Mouse (Mus musculus) brain, embryonic 14.5 days (tissue): Measurements from ENCODE around the gene Rb1.

Experiments
- CTCF ChIP-seq: fragments of 200-500 bp; IDR thresholded peaks from 2 replicates; pipeline ENCODE4 v1.5.1; 2012; ENCODE audit warnings: inconsistent platforms, mild to moderate bottlenecking, moderate library complexity, borderline replicate concordance; ENCODE audit not compliant: insufficient read depth, insufficient read length; ENCODE audit errors: extremely low read depth
- POLR2A ChIP-seq: fragments of 200-500 bp; IDR thresholded peaks from 2 replicates; pipeline ENCODE4 v1.6.1; 2012; ENCODE audit warnings: mild to moderate bottlenecking, inconsistent platforms, borderline replicate concordance; ENCODE audit not compliant: poor library complexity, insufficient read depth, insufficient read length, severe bottlenecking; ENCODE audit errors: extremely low read depth

- TF ChIP-seq POLR2A (no peak), CTCF (no peak)
These were observed 138.7 kb downstream of the Rb1 start for GRCm38 (mm10) chr14:73186875-73187274.
